ENCODE assay signal across 7 mouse cellular contexts in genomic region chr4:40267681-40268080, GRCm38 (mm10). TPM values are rescaled to one million over a fixed set of nuclear protein-coding genes. Genes with fewer than 3 reads are reported as not detected.
DNase-seq lines count a peak whose midpoint lies in the region; ATAC-seq lines count a peak whose summit lies in the region.

No protein-coding gene starts in this region.

- H3K4me1 ChIP-seq in embryonic facial prominence, embryonic 14.5 days (ENCODE audit: control insufficient read depth, insufficient read depth, low read length), result peaks cover 7% of the 10 kb centered on the region; the same call in 1 of the 2 replicates

- peak overlapping the region; percentile 75 for H3K9ac ChIP-seq in embryonic facial prominence, embryonic 14.5 days (ENCODE audit: low read depth, low read length)

- peak overlapping the region; percentile 99; the same call in 1 of the 2 replicates for H3K27ac ChIP-seq in embryonic facial prominence, embryonic 14.5 days (replicated peaks; ENCODE audit: low read depth, low read length)

- no peak for ATAC-seq in embryonic facial prominence, embryonic 14.5 days (ENCODE audit: low read depth)

- peak overlapping the region; percentile 56 for H3K4me3 ChIP-seq in embryonic facial prominence, embryonic 14.5 days (ENCODE audit: low read depth, low read length)

- no peaks in the 10 kb centered on the region for H3K27me3 ChIP-seq in embryonic facial prominence, embryonic 14.5 days (replicated peaks; ENCODE audit: control insufficient read depth, insufficient read depth, low read length)

- H3K4me2 ChIP-seq in embryonic facial prominence, embryonic 14.5 days (ENCODE audit: low read depth, low read length), result peak overlapping the region; percentile 95

- H3K36me3 ChIP-seq in embryonic facial prominence, embryonic 14.5 days (ENCODE audit: control insufficient read depth, insufficient read depth, low read length), result peaks cover 45% of the 10 kb centered on the region

- peak; percentile 10 for DNase-seq in right cerebral cortex, postnatal 25 days
- DNase-seq in right cerebral cortex, postnatal 10 days (ENCODE audit: low spot score in 2 of 2), result no peak
- no peak for DNase-seq in embryonic facial prominence, embryonic 14.5 days (ENCODE audit: low spot score)
- DNase-seq in kidney, adult 9 months, result peak; percentile 81
- DNase-seq in lung, postnatal 14 days, result peak; percentile 5
- no peak for DNase-seq in spleen, postnatal 4 days (ENCODE audit: low spot score in 2 of 2)
- DNase-seq in cerebellum, postnatal 10 days, result no peak

- WGBS in embryonic facial prominence, embryonic 14.5 days, result 62% methylated on average over 7 of the region's 7 CpGs

- no peaks in the 10 kb centered on the region for H3K9me3 ChIP-seq in embryonic facial prominence, embryonic 14.5 days (ENCODE audit: control insufficient read depth, low read length)

RNA-seq across cellular contexts. Expression of gene Smim27, which starts 1.7 kb away (rescaled TPM):
- 35.1 and 47.1 TPM in 2 replicates for polyA plus RNA-seq in embryonic facial prominence, embryonic 14.5 days (2014; fragmentation: Nextera tagmentation; extraction: Ambion mirVana)

RNA-seq across cellular contexts. Expression of gene Topors, which starts 2.0 kb away (rescaled TPM):
- polyA plus RNA-seq in embryonic facial prominence, embryonic 14.5 days (2014; fragmentation: Nextera tagmentation; extraction: Ambion mirVana), result 37.8 and 40.0 TPM in 2 replicates

RNA-seq across cellular contexts. Expression of gene Ndufb6, which starts 11.5 kb away (rescaled TPM):
- polyA plus RNA-seq in embryonic facial prominence, embryonic 14.5 days (2014; fragmentation: Nextera tagmentation; extraction: Ambion mirVana), result 276 and 290 TPM in 2 replicates

RNA-seq across cellular contexts. Expression of gene Ddx58, which starts 28.1 kb away (rescaled TPM):
- 9.0 and 9.7 TPM in 2 replicates for polyA plus RNA-seq in embryonic facial prominence, embryonic 14.5 days (2014; fragmentation: Nextera tagmentation; extraction: Ambion mirVana)

Comparison
In these comparisons a context has a peak if more than half of its experiments do, and no peak if none do; other contexts are left out.
1. DNase-seq: peak in right cerebral cortex, postnatal 25 days (single experiment), kidney, adult 9 months (single experiment) and lung, postnatal 14 days (single experiment); none in right cerebral cortex, postnatal 10 days (0 of 2), embryonic facial prominence, embryonic 14.5 days (single experiment), spleen, postnatal 4 days (0 of 2) and cerebellum, postnatal 10 days (0 of 2).